Mouse (Mus musculus) left cerebral cortex, postnatal 4 days (tissue): ENCODE measurements around the gene Rnf19b. TPM values are rescaled to one million over a fixed set of nuclear protein-coding genes. Genes with fewer than 3 reads are reported as not detected.

ENCODE experiments used
- DNase-seq: peaks from one replicate; pipeline ENCODE4 v3.0.0-alpha.2; 2022
- intact Hi-C: fragments of 180-260 bp; cut with DNase I; formaldehyde crosslinking; loops from one replicate; pipeline ENCODE4 v1.15.1; 2025
- total RNA-seq, 2 experiments: library from RNA; stranded (reverse); gene quantifications; 2 replicates each; pipeline ENCODE4 v1.2.3; 2021

Rnf19b gene
- total RNA-seq, 2 experiments from 2014 or later = 97.9 to 102 TPM

- no peak for DNase-seq
- intact Hi-C loops = no loop called here
Observed at GRCm38 (mm10) chr4:129065688-129066236, 7.7 kb downstream of the Rnf19b start.

GRCm38 (mm10) chr4:129067638-129068415 is 9.8 kb downstream of the Rnf19b start:
- intact Hi-C loops = no loop called here
- no peak for DNase-seq

- intact Hi-C loops = no loop called here
- no peak for DNase-seq
Observed at GRCm38 (mm10) chr4:129068848-129069247, 10.8 kb downstream of the Rnf19b start.

GRCm38 (mm10) chr4:129079126-129079525 is 21.1 kb downstream of the Rnf19b start:
- intact Hi-C loops = no loop called here
- no peak for DNase-seq

- DNase-seq = peak; percentile 63
- intact Hi-C loops = loop anchor here (5.0 kb wide), 2 partner anchors 124 to 169 kb away; no protein-coding TSS in a partner anchor
Observed at GRCm38 (mm10) chr4:129081041-129081440, 23.0 kb downstream of the Rnf19b start.

GRCm38 (mm10) chr4:129081512-129081911 is 23.4 kb downstream of the Rnf19b start:
- intact Hi-C loops = loop anchor here (5.0 kb wide), 2 partner anchors 124 to 169 kb away; no protein-coding TSS in a partner anchor

GRCm38 (mm10) chr4:129081939-129082338 is 23.9 kb downstream of the Rnf19b start:
- no peak for DNase-seq
- intact Hi-C loops = loop anchor here (5.0 kb wide), 2 partner anchors 125 to 170 kb away; no protein-coding TSS in a partner anchor

More at GRCm38 (mm10) chr4:129081512-129081911, 23.4 kb downstream of the Rnf19b start:
- peak; percentile 30 for DNase-seq

GRCm38 (mm10) chr4:129082379-129083115 is 24.5 kb downstream of the Rnf19b start:
- intact Hi-C loops = loop anchor here (5.0 kb wide), 2 partner anchors 125 to 170 kb away; no protein-coding TSS in a partner anchor
- DNase-seq = peak; percentile 76

GRCm38 (mm10) chr4:129084896-129085295 is 26.8 kb downstream of the Rnf19b start:
- intact Hi-C loops = loop anchor here (5.0 kb wide), 3 partner anchors 113 to 173 kb away; no protein-coding TSS in a partner anchor
- no peak for DNase-seq

GRCm38 (mm10) chr4:129086078-129086477 is 28.0 kb downstream of the Rnf19b start:
- DNase-seq = peak; percentile 59
- intact Hi-C loops = loop anchor here (5.0 kb wide), 1 partner anchor 114 kb away; no protein-coding TSS in a partner anchor

- intact Hi-C loops = loop anchor here (5.0 kb wide), 1 partner anchor 116 kb away; no protein-coding TSS in a partner anchor
- no peak for DNase-seq
Observed at GRCm38 (mm10) chr4:129087850-129088249, 29.8 kb downstream of the Rnf19b start.

GRCm38 (mm10) chr4:129095276-129095675 is 37.2 kb downstream of the Rnf19b start:
- no peak for DNase-seq
- intact Hi-C loops = no loop called here

GRCm38 (mm10) chr4:129097006-129097405 is 38.9 kb downstream of the Rnf19b start:
- no peak for DNase-seq

GRCm38 (mm10) chr4:129102133-129102829 is 44.2 kb downstream of the Rnf19b start:
- no peak for DNase-seq
- intact Hi-C loops = no loop called here

More at GRCm38 (mm10) chr4:129097006-129097405, 38.9 kb downstream of the Rnf19b start:
- intact Hi-C loops = no loop called here

- intact Hi-C loops = no loop called here
- no peak for DNase-seq
Observed at GRCm38 (mm10) chr4:129105356-129105755, 47.3 kb downstream of the Rnf19b start, which contains the start of gene Tmem54. TSS of gene Tmem54 (plus strand) at chr4:129105548.

- DNase-seq = no peak
- intact Hi-C loops = no loop called here
Observed at GRCm38 (mm10) chr4:129106073-129106472, 48.0 kb downstream of the Rnf19b start.

- DNase-seq = peak; percentile 74
- intact Hi-C loops = no loop called here
Observed at GRCm38 (mm10) chr4:129107348-129107899, 49.4 kb downstream of the Rnf19b start.

- intact Hi-C loops = no loop called here
- no peak for DNase-seq
Observed at GRCm38 (mm10) chr4:129108624-129109023, 50.6 kb downstream of the Rnf19b start.

GRCm38 (mm10) chr4:129110804-129111203 is 52.7 kb downstream of the Rnf19b start:
- no peak for DNase-seq
- intact Hi-C loops = no loop called here

- peak; percentile 45 for DNase-seq
- intact Hi-C loops = no loop called here
Observed at GRCm38 (mm10) chr4:129111350-129111749, 53.3 kb downstream of the Rnf19b start.
